Mouse (Mus musculus): Measurements from ENCODE around the gene Psmg4.

GRCm38 (mm10) chr13:34136605-34137004 is 26.2 kb upstream of the Psmg4 start:
- TF ChIP-seq POLR2A (IDR thresholded peaks at IDR 0.05; ENCODE audit: low read depth, low read length) (no peak), CTCF (IDR thresholded peaks at IDR 0.05; ENCODE audit: extremely low read depth, insufficient read length, insufficient replicate concordance, low read depth, low read length) (no peak)
